Mouse (Mus musculus) left cerebral cortex, adult 2 months (tissue): ENCODE results near the gene Dtnb. TPM values are rescaled to one million over a fixed set of nuclear protein-coding genes. Genes with fewer than 3 reads are reported as not detected.

Experiments used
- DNase-seq, 2 experiments: peaks; one replicate each; pipeline ENCODE4 v3.0.0; 2021 to 2022; ENCODE audit warnings: low spot score in 2 of 2, mixed read lengths in 1 of 2; ENCODE audit errors: extremely low spot score in 1 of 2
- H3K27ac ChIP-seq: fragments of 200-600 bp; 2 replicates; pipeline ENCODE4 v1.8.1; 2022
- H3K4me3 ChIP-seq: fragments of 200-600 bp; 2 replicates; pipeline ENCODE4 v1.8.1; 2022
- CTCF ChIP-seq: fragments of 200-600 bp; IDR thresholded peaks from 2 replicates; pipeline ENCODE4 v1.8.1; 2022; ENCODE audit warnings: antibody characterized with exemption, mild to moderate bottlenecking, moderate library complexity
- intact Hi-C: fragments of 180-260 bp; cut with DNase I; formaldehyde crosslinking; loops from one replicate; pipeline ENCODE4 v1.15.1; 2025
- total RNA-seq, 2 experiments: library from RNA; stranded (reverse); gene quantifications; 2 replicates each; pipeline ENCODE4 v1.2.3; 2021

Dtnb gene
- total RNA-seq, 2 experiments from 2014 or later, result 106 to 115 TPM

- Histone ChIP-seq H3K4me3 (no peak overlapping the region), H3K27ac (no peak overlapping the region)
- DNase-seq, result no peak
- TF ChIP-seq CTCF, result no peak
- intact Hi-C loops, result no loop called here
Measured at GRCm38 (mm10) chr12:3720527-3720926, 148.3 kb downstream of the Dtnb start.

GRCm38 (mm10) chr12:3723762-3724161 is 151.6 kb downstream of the Dtnb start:
- no peak for TF ChIP-seq CTCF
- no peak for DNase-seq
- no peak overlapping the region for H3K27ac ChIP-seq
- H3K4me3 ChIP-seq, result no peak overlapping the region
- intact Hi-C loops, result no loop called here

GRCm38 (mm10) chr12:3724822-3725370 is 152.7 kb downstream of the Dtnb start:
- DNase-seq, result no peak
- H3K4me3 ChIP-seq, result no peak overlapping the region
- intact Hi-C loops, result no loop called here
- no peak for TF ChIP-seq CTCF
- no peak overlapping the region for H3K27ac ChIP-seq

GRCm38 (mm10) chr12:3729521-3730075 is 157.4 kb downstream of the Dtnb start:
- no peak for TF ChIP-seq CTCF
- intact Hi-C loops, result no loop called here
- DNase-seq, result no peak
- no peak overlapping the region for H3K4me3 ChIP-seq
- no peak overlapping the region for H3K27ac ChIP-seq

GRCm38 (mm10) chr12:3732623-3733265 is 160.6 kb downstream of the Dtnb start:
- H3K27ac ChIP-seq, result no peak overlapping the region
- no peak overlapping the region for H3K4me3 ChIP-seq
- no peak for TF ChIP-seq CTCF
- peak in 1 of 2 experiments; percentile 39 for DNase-seq
- intact Hi-C loops, result no loop called here

GRCm38 (mm10) chr12:3733328-3733727 is 161.1 kb downstream of the Dtnb start:
- no peak overlapping the region for H3K4me3 ChIP-seq
- no peak for DNase-seq
- intact Hi-C loops, result no loop called here
- H3K27ac ChIP-seq, result no peak overlapping the region
- no peak for TF ChIP-seq CTCF

GRCm38 (mm10) chr12:3737009-3737408 is 164.8 kb downstream of the Dtnb start:
- Histone ChIP-seq H3K4me3 (no peak overlapping the region), H3K27ac (no peak overlapping the region)
- intact Hi-C loops, result no loop called here
- DNase-seq, result no peak
- TF ChIP-seq CTCF, result no peak

- DNase-seq, result no peak
Measured at GRCm38 (mm10) chr12:3738741-3739529, 166.8 kb downstream of the Dtnb start.

GRCm38 (mm10) chr12:3739749-3740704 is 167.8 kb downstream of the Dtnb start:
- no peak for DNase-seq
- Histone ChIP-seq H3K27ac (no peak overlapping the region), H3K4me3 (no peak overlapping the region)
- TF ChIP-seq CTCF, result no peak
- intact Hi-C loops, result no loop called here

More at GRCm38 (mm10) chr12:3738741-3739529, 166.8 kb downstream of the Dtnb start:
- H3K27ac ChIP-seq, result no peak overlapping the region
- H3K4me3 ChIP-seq, result no peak overlapping the region
- intact Hi-C loops, result no loop called here
- TF ChIP-seq CTCF, result no peak

- no peak overlapping the region for H3K4me3 ChIP-seq
- TF ChIP-seq CTCF, result no peak
- DNase-seq, result no peak
- H3K27ac ChIP-seq, result no peak overlapping the region
- intact Hi-C loops, result no loop called here
Measured at GRCm38 (mm10) chr12:3740705-3741081, 168.5 kb downstream of the Dtnb start.

- Histone ChIP-seq H3K4me3 (no peak overlapping the region), H3K27ac (no peak overlapping the region)
- no peak for TF ChIP-seq CTCF
- DNase-seq, result no peak
- intact Hi-C loops, result no loop called here
Measured at GRCm38 (mm10) chr12:3745432-3746105, 173.4 kb downstream of the Dtnb start.
